Mouse (Mus musculus) lung, postnatal 36 days (tissue): ENCODE results near the gene Rgl2.

ENCODE experiments used
- DNase-seq: peaks from one replicate; pipeline ENCODE4 v3.0.0; 2022; ENCODE audit warnings: mixed read lengths

Rgl2 gene

GRCm38 (mm10) chr17:33977861-33978557, 48.7 kb downstream of the Rgl2 start:
- no peak for DNase-seq

GRCm38 (mm10) chr17:33978631-33979031, 49.3 kb downstream of the Rgl2 start:
- DNase-seq = peak; percentile 94

DNA sequence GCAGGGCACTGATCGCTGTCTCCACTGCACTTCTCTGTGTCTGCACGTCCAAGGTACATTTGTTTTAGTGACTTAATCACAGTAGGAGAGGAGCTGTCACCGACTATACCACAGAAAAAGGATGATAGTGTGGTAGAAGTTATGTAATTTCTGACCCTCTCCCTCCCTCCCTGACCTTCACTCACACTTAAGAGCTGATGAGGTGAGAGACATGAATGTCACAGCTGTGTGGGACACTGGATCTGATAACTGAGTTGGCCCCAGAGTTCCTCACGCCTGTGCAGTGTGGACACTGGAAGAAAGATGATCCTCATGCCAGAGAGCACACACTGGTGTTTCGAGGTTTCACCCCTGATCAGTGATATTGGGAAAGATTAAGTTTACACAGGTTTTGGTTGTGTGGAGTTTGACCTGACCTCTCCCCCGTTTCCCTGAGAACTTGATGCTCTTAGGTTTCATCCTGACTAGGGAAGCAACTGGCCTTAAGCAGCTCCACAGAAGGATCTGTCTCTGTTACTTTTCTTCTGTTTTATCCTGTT, 50.2 kb downstream of the Rgl2 start:
- DNase-seq = no peak

DNA sequence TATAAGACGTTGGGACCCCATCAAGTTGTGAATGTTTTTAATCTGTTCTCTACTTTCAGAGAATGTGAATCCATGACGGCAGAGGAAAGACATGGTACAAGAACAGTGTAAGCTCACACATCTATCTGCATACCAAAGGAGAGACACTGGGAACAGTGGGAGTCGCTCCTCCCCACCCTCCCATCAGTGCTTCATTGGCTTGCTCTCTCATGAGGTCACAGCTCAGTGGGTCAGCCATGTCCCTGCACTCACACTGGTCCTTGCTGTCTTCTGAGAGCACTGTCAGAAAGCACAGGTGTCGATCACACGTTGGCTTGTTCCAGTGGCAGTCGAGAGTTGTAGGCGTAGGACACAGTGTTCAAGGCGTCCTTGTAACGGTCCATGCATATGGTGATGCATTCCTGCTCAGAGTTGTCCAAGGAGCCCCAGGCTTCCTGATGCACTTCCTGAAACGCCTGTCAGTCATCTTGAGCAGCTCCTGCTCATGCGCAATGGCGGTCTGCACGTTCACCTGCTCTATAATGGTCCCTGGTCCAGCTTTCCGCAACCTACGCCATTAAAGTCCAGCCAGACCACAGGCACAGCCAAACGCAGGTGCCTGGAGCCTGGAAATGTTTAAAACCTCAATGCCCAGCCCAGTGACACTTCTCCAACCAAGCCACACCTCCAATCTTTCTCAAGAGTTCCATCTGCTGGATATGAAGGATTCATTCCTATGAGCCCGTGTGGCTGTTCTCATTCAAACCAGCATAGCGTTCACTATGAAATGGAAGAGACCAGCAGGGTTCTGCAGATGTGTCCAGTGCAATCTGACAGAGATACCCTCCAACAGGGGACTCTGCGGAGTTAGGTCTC, 51.1 kb downstream of the Rgl2 start:
- no peak for DNase-seq

- DNase-seq = peak; percentile 97
Observed at GRCm38 (mm10) chr17:33981192-33981909, 52.0 kb downstream of the Rgl2 start.

- DNase-seq = peak; percentile 77
Observed at GRCm38 (mm10) chr17:33982136-33982535, 52.8 kb downstream of the Rgl2 start.
